Mouse (Mus musculus) spleen, postnatal 10 days (tissue): ENCODE results near the gene Cbarp.

Experiments
- DNase-seq, 2 experiments: peaks; one replicate each; pipeline ENCODE4 v3.0.0; 2021 to 2022; ENCODE audit warnings: low spot score in 2 of 2

The Cbarp gene

GRCm38 (mm10) chr10:80097275-80097674 is 43.4 kb downstream of the Cbarp start:
- DNase-seq: no peak

GRCm38 (mm10) chr10:80095547-80095946 is 45.1 kb downstream of the Cbarp start:
- DNase-seq: no peak

GRCm38 (mm10) chr10:80094684-80095083 is 46.0 kb downstream of the Cbarp start:
- DNase-seq: no peak

DNA sequence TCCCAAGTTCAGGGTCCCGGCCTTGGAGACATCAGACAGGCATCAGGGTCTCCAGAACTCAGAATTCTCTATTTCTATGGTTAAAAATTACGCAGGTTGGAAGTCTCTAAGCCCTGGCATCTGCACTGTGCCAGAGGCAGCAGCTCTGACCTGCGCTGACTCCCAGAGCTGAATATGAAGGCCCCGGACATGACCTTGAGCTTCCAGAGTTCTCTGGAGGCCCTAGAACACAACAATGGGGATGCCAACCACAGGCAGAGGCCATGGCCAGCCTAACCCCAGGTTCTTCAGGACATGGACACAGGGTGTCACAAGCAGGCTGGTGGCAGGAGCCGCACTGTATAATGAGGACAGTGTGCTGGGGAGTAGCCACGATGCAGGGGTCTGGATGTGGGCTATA is 46.5 kb downstream of the Cbarp start:
- no peak for DNase-seq

GRCm38 (mm10) chr10:80092690-80093089 is 47.9 kb downstream of the Cbarp start:
- DNase-seq: no peak

DNA sequence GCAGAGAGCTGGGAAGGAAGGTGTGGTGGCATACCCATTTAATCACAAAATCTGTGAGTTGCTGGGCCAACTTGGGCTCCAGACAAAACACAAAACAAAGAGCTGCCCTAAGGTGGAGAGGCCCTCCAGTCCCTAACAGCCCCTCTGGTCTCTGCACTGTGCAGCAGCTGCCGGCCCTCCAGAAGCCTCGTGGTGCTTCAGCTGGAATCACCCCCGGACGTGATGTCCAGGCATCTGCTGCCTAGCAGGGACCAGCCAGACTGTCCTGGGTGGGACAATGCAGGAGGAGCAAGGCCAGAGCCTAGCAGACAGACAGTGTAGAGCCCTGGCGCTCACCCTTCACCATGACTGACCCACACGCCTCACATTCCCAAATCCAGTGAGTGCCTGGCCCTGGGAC is 49.1 kb downstream of the Cbarp start:
- no peak for DNase-seq

GRCm38 (mm10) chr10:80089146-80089545 is 51.5 kb downstream of the Cbarp start:
- no peak for DNase-seq

DNA sequence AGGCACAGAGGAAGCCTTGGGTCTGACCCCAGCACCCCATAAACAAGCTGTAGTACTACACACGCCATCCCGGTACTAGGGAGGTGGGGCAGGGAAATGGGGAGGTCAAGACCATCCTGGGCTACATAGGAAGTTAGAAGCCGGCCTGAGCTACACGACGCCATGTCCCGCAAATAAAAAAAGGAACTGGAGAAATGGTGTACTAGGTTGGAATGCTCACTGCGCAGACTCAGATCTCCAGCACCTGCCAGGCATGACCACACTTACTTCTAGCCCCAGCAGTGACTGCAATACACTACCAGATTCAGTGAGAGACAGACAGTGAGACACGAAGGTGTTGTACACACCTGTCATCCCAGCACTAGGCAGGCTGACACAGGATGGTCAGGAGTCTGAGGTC is 53.2 kb downstream of the Cbarp start:
- DNase-seq: no peak

GRCm38 (mm10) chr10:80086847-80087246 is 53.8 kb downstream of the Cbarp start:
- no peak for DNase-seq

- DNase-seq: no peak
These were observed 55.7 kb downstream of the Cbarp start for GRCm38 (mm10) chr10:80084817-80085487.

DNA sequence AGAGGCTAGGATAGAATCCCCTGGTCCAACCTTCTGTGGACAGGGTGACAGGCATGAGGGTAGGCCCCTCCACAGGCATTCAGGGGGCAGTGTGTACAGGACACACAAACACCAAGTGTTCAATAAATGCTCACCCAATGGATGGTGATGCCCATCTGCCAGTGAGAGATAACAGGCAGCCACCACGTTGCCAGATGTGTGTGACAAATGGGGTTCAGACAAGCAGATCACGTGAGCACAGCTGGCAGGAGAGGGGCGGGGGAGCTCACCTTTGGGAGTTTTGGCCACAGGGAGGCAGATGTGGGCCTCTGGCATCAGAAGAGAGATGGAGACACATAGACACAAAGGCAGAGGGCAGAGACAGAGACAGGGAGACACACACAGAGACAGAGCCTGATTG is 59.6 kb downstream of the Cbarp start:
- DNase-seq: peak in 1 of 2 experiments; percentile 88
